Mouse (Mus musculus): ENCODE measurements at regions not wholly inside any gene's neighbourhood (a gene's known extent, or its start where the extent isn't known, plus 50 kb on each side); places are given as distances from the start of the nearest gene placed in this dataset.

DNA sequence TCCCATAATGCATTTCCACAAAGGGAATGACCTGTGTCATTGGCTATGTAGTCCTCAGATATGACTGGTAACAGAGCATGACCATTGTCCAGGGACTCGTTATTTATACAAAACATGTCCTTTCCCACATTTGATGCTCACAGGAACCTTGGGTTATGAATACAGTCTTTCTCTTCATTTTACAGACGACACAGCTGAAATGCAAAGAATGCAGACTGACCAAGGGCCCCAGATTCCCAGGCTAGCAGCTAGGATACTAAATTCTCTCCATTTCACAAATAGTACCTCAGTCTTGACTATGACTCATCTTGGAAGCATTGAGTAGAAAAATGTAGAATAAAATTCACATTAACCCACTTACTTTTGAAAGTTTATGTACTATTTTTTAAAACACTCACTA lies 182.7 kb upstream of the Sox4 start:
- in situ Hi-C loops (cut with MboI; ENCODE audit: low pct_unique_long_range_greater_than_20kb) = no loop called here
- no peaks in the 10 kb centered on the region for H3K27me3 ChIP-seq
- ChIA-PET CTCF (no interaction called here), POLR2A (no interaction called here)
- TF ChIP-seq CTCF (IDR thresholded peaks at IDR 0.05) = no peak
- ATAC-seq (no peak), DNase-seq (ENCODE audit: low read depth, low spot score) (peak; percentile 9)

DNA sequence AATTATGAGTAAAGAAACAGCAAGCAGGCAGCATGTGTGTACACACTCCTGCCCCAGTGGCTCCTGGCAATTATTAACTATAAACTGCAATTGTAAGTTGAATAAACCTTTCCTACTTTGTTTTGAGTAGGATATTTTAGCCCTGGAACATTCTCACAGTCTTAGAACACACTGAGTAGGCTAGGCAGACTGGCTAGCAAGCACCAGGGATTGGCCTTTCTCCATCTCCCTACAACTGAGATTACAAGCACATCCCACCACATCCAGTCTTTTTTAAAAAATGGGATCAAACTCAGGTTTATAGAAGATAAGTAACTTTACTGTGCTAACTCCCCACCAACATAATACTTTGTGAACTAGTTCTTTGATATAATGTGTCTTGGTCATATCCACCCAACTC lies 174.0 kb upstream of the Sox4 start:
- TF ChIP-seq CTCF (IDR thresholded peaks at IDR 0.05) = no peak
- CTCF ChIA-PET = no interaction called here
- POLR2A ChIA-PET = no interaction called here
- ATAC-seq (no peak), DNase-seq (ENCODE audit: low read depth, low spot score) (no peak)
- no peaks in the 10 kb centered on the region for H3K27me3 ChIP-seq
- in situ Hi-C loops (cut with MboI; ENCODE audit: low pct_unique_long_range_greater_than_20kb) = no loop called here

DNA sequence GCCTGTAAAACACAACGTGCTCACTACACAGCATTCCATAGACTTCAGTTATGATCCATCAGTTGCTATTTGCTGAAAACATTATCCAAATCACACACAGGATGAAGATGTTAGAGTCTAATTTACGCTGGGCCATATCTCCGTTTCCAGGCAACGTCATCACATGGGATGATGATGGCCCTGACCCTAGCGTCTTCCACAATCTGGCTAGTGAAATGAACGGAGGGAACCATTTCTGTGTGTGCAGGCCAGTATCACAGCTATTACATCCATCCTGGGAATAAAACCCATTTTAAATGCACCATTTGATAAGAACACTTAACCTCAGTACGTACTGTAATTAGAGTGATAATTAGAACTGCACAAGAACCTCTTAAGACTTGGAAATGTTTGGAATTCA lies 170.0 kb upstream of the Sox4 start:
- H3K27me3 ChIP-seq = no peaks in the 10 kb centered on the region
- ATAC-seq = no peak
- in situ Hi-C loops (cut with MboI; ENCODE audit: low pct_unique_long_range_greater_than_20kb) = no loop called here

DNA sequence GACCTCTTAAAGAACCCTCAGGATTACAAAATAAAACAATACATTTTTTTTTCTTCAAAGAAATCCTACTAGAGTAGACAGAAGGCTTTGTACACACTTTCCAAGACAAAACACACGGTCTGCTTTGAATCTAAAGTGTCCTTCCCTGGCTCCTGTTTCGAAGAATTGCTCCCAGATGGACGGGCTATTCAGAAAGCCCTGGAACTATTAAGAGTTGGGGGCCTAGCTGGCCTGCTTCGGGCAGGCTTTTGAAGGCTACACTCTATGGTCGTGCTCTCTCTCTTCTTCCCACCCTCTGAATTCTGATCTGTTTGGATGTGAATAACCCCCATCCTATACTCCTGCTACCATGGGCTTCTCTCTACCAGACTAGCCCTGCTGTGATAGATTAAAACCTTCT lies 167.6 kb upstream of the Sox4 start:
- H3K27me3 ChIP-seq = no peaks in the 10 kb centered on the region
- TF ChIP-seq CTCF (IDR thresholded peaks at IDR 0.05) = no peak
- in situ Hi-C loops (cut with MboI; ENCODE audit: low pct_unique_long_range_greater_than_20kb) = no loop called here
- CTCF ChIA-PET = no interaction called here
- ATAC-seq = no peak
- POLR2A ChIA-PET = no interaction called here
- no peak for DNase-seq (ENCODE audit: low read depth, low spot score)

More for the DNA sequence above, 170.0 kb upstream of the Sox4 start:
- DNase-seq (ENCODE audit: low read depth, low spot score) = no peak
- ChIA-PET CTCF (no interaction called here), POLR2A (no interaction called here)
- TF ChIP-seq CTCF (IDR thresholded peaks at IDR 0.05) = no peak

DNA sequence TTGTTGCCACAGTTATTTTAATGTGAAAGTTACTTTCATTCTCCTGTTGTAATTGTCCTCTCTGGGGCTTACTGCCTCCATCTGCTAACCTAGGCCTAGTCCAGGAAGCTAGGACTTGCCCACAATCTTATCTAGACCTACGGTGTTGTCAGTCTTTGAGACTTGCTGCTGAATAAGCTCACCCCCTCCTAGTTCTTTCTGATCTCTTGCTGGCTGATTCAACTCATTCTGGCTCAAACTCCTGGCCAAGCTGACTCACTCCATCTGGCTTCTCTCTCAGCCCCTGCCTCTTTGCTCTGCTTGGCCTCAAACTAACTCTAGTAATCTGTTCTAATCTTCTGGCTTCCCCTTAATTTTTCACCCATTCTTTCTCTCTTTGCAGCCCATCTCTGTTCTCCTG lies 165.8 kb upstream of the Sox4 start:
- ChIA-PET POLR2A (no interaction called here), CTCF (no interaction called here)
- in situ Hi-C loops (cut with MboI; ENCODE audit: low pct_unique_long_range_greater_than_20kb) = no loop called here

GRCm38 (mm10) chr13:29114998-29115495 lies 161.5 kb upstream of the Sox4 start:
- in situ Hi-C loops (cut with MboI; ENCODE audit: low pct_unique_long_range_greater_than_20kb) = no loop called here
- TF ChIP-seq CTCF (IDR thresholded peaks at IDR 0.05) = no peak
- POLR2A ChIA-PET = no interaction called here
- no peaks in the 10 kb centered on the region for H3K27me3 ChIP-seq
- DNase-seq (ENCODE audit: low read depth, low spot score) (no peak), ATAC-seq (no peak)
- CTCF ChIA-PET = interaction anchor here (1.4 kb wide), 1 partner anchor 39 kb away, joined by 4 read pairs; no protein-coding TSS in a partner anchor

More for the DNA sequence above, 165.8 kb upstream of the Sox4 start:
- DNase-seq (ENCODE audit: low read depth, low spot score) (no peak), ATAC-seq (no peak)
- no peaks in the 10 kb centered on the region for H3K27me3 ChIP-seq
- no peak for TF ChIP-seq CTCF (IDR thresholded peaks at IDR 0.05)

DNA sequence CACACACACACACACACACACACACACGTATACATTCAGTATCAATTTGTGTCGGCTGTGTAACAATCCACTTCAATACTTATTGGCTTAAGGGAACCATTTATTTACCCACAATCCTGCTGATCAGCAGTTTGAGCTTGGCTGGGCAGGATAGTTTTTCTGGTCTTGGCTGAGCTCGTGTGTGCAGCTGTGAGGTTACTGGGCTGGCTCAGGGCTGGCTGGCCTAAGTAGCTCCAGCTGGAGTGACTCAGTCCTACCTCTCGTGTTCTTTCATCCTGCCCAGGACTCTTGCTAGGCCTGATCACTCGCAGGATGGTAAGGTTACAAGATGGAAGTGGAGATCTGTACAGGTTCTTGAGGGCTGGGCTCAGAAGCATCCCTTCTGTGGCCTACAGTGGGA lies 156.6 kb upstream of the Sox4 start:
- ChIA-PET CTCF (no interaction called here), POLR2A (no interaction called here)
- no peaks in the 10 kb centered on the region for H3K27me3 ChIP-seq
- ATAC-seq = no peak
- DNase-seq (ENCODE audit: low read depth, low spot score) = no peak
- in situ Hi-C loops (cut with MboI; ENCODE audit: low pct_unique_long_range_greater_than_20kb) = no loop called here
- no peak for TF ChIP-seq CTCF (IDR thresholded peaks at IDR 0.05)

GRCm38 (mm10) chr13:29109064-29109856 lies 155.7 kb upstream of the Sox4 start:
- POLR2A ChIA-PET = interaction anchor here (0.6 kb wide), 1 partner anchor 69 kb away, joined by 3 read pairs; no protein-coding TSS in a partner anchor

GRCm38 (mm10) chr13:29108214-29108613 lies 154.7 kb upstream of the Sox4 start:
- CTCF ChIA-PET = no interaction called here
- TF ChIP-seq CTCF (IDR thresholded peaks at IDR 0.05) = no peak
- POLR2A ChIA-PET = no interaction called here
- DNase-seq (ENCODE audit: low read depth, low spot score) (no peak), ATAC-seq (no peak)
- peaks cover 4% of the 10 kb centered on the region for H3K27me3 ChIP-seq
- in situ Hi-C loops (cut with MboI; ENCODE audit: low pct_unique_long_range_greater_than_20kb) = no loop called here

More at GRCm38 (mm10) chr13:29109064-29109856, 155.7 kb upstream of the Sox4 start:
- peak; percentile 41 for DNase-seq (ENCODE audit: low read depth, low spot score)
- TF ChIP-seq CTCF (IDR thresholded peaks at IDR 0.05) = no peak
- in situ Hi-C loops (cut with MboI; ENCODE audit: low pct_unique_long_range_greater_than_20kb) = no loop called here
- CTCF ChIA-PET = no interaction called here
- peak; percentile 47 for ATAC-seq
- no peaks in the 10 kb centered on the region for H3K27me3 ChIP-seq

DNA sequence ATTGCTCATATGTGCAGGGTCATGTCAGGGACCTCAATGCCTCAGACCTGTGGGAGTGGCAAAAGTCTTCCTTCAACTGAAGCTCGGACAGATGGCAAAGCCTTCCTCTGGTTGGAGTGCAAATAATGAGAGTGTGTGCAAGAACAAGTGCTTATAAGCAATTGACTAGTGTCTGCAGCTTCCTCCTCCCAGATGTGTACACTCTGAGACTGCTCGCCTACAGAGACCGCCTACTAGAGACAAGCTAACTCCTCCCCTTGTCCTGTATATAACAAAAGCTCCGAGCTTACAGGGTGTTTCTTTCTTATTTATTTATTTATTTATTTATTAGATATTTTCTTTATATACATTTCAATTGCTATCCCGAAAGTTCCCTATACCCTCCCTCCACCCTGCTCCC lies 138.7 kb upstream of the Sox4 start:
- DNase-seq (ENCODE audit: low read depth, low spot score) (no peak), ATAC-seq (no peak)
- ChIA-PET CTCF (no interaction called here), POLR2A (no interaction called here)
- TF ChIP-seq CTCF (IDR thresholded peaks at IDR 0.05) = no peak
- in situ Hi-C loops (cut with MboI; ENCODE audit: low pct_unique_long_range_greater_than_20kb) = no loop called here
- H3K27me3 ChIP-seq = no peaks in the 10 kb centered on the region

GRCm38 (mm10) chr13:29086854-29087253 lies 133.3 kb upstream of the Sox4 start:
- ChIA-PET POLR2A (no interaction called here), CTCF (no interaction called here)
- no peak for TF ChIP-seq CTCF (IDR thresholded peaks at IDR 0.05)
- no peaks in the 10 kb centered on the region for H3K27me3 ChIP-seq
- ATAC-seq (no peak), DNase-seq (ENCODE audit: low read depth, low spot score) (no peak)
- in situ Hi-C loops (cut with MboI; ENCODE audit: low pct_unique_long_range_greater_than_20kb) = no loop called here

DNA sequence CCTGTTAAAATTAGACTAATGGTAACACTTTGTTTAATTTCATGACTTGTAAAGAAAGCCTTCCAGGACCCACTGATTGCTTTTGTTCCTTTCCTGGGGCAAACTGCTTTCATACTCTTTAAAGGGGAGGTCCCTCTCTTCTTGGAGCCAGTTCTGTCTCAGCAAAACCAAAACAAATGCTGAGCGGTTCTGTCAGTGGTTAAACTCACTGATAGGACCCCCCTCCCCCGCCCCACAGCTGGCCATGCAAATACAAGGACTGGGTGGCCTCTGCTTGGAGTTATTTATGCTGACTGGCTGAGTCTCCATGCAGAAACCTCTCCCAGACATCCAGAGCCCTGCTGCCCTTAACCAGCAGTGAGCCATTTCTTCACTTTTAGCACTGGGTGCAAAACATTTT lies 127.6 kb upstream of the Sox4 start:
- CTCF ChIA-PET = no interaction called here
- ATAC-seq (no peak), DNase-seq (ENCODE audit: low read depth, low spot score) (no peak)
- no peak for TF ChIP-seq CTCF (IDR thresholded peaks at IDR 0.05)
- no peaks in the 10 kb centered on the region for H3K27me3 ChIP-seq
- POLR2A ChIA-PET = no interaction called here
- in situ Hi-C loops (cut with MboI; ENCODE audit: low pct_unique_long_range_greater_than_20kb) = no loop called here

Data from Patski (cell line).